Mouse (Mus musculus): ENCODE data around the gene Cd300lg. TPM values are rescaled to one million over a fixed set of nuclear protein-coding genes. Genes with fewer than 3 reads are reported as not detected.

Cd300lg gene
- total RNA-seq, 2 experiments from 2014 or later: 20.2 to 28.6 TPM

DNA sequence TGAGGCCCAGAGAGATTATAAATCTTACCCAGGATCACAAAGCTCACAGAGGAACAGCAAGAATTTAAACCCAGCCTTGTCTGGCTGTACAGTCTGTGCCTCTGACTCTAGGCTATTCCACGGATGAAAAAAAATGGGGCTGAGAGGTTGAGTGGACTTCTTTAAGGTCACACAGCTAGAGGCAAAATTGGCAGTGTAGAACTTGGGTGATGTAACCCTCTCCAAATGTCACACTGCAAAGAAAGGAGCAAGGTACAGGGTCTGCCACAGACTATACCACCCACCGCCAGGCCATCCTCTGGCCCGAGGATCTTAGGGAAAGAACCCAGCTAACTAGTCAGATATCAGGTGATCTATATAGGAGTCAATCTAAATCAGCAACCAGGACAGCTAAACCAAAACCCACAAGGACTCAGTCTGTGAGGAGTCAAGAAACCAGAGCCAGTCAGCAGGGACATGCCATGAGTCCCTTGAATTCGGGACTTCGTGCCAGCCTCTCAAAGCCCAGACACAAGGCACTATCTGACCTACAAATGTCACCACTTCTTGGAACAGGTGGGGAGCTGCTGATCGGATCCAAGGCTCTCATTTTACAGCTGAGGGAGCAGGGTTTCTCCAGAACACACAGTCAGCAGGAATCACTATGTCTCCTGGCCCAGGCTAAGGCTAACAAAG, 17.1 kb upstream of the Cd300lg start:
- peak; percentile 68 for DNase-seq
- intact Hi-C loops (cut with DNase I; ENCODE audit: low total_unique reads): no loop called here

DNA sequence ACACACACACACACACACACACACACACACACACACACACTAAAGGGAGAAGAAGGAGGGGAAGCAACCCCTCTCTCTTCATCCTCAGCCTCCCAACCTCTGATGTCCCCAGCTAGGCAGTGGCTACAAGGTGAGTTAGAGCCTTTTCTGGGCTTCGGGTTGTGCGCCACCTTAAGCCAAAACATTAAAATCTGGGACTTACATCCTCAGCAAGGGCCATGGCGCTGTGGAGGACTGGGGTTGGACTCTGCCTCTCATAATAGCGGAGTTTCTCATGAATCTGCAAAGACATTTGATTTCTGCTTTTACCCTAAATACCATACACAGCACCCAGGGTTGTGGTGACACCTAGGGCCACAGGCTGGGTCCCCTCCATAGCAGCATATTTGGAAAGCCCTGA, 16.4 kb upstream of the Cd300lg start:
- intact Hi-C loops (cut with DNase I; ENCODE audit: low total_unique reads): no loop called here
- DNase-seq: no peak

DNA sequence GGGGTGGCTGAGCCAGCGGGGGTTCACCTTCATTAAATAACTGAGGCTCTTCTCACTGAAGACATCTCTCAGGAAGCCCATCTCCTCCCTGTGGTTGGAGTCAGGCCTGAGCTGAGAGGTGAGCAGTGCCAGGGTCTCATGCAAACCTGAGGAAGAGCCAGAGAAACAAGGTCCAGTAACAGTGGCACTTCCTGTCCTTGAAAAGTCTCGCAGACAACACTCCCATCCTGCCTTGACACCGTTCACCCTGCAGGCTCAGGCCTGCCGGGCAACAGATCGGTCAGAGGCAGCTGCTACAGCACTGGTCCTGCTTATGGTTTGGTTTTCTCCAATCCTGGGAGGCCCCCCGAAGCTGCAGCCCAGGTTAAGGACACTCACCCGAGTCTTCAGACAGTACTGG, 16.0 kb upstream of the Cd300lg start:
- intact Hi-C loops (cut with DNase I; ENCODE audit: low total_unique reads): no loop called here
- peak; percentile 20 for DNase-seq

DNA sequence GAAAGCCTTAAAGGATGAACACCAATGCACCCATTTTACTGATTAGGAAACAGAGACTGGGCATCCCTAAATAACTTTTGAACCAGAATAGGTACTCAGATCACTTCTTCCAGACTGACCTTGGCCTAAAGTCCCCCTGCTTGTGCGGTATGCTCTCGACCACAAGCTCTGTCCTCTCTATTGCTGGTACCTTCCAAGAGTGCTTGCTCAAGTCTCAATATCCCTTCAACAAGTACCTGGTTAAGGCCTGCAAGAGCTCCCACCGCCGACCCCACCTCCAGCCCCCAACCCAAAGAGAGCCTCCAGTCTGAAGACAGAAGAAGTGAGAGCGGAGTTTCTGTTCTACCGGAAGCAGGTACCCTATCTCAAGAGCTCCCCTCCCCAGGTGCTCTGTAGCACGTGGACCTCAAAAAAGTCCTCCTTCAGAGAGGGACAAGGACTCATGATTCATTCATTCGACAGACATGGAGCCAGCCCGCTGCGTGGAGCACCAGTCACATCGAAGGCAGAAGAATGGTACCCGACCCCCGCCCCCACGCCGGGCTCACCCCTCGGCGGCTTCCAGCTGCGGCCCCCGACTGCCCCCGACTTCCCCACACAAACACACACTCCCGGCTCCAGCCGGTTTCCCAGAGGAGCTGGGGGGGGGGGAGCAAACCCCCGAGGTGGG, 15.2 kb upstream of the Cd300lg start:
- DNase-seq: no peak
- intact Hi-C loops (cut with DNase I; ENCODE audit: low total_unique reads): no loop called here

DNA sequence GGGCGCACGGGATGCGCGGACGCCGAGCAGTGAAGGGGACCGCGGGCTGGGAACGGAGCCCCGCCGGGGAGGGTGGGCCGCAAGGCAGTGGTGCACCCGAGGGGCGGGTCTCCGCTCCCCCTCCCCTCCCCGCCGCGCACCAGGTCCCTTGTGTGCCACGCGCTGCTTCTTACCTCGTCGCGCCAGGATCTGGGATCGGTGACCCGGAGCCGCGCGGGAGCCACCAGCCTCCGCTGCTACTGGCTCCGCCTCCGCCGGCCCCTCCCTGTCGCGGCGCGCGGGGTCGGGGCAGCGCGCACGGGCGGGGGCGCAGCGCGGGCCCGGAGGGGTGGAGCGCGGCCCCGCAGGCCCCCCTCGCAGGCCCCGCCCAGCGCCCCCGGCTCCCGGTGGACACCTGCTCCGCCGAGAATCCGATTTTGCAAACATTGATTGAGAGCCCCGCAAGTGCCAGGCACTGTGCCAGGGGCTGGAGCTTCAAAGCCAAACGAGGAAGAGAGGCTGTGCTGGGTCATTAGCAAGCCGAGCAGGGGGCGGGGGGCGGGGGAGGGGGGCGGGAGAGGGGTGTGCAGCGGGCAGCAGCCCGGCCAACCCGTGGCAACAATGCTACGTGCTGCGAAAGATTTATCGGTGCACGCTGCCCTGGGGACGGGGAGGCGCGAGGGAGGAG, 14.5 kb upstream of the Cd300lg start:
- peak; percentile 81 for DNase-seq
- intact Hi-C loops (cut with DNase I; ENCODE audit: low total_unique reads): no loop called here

DNA sequence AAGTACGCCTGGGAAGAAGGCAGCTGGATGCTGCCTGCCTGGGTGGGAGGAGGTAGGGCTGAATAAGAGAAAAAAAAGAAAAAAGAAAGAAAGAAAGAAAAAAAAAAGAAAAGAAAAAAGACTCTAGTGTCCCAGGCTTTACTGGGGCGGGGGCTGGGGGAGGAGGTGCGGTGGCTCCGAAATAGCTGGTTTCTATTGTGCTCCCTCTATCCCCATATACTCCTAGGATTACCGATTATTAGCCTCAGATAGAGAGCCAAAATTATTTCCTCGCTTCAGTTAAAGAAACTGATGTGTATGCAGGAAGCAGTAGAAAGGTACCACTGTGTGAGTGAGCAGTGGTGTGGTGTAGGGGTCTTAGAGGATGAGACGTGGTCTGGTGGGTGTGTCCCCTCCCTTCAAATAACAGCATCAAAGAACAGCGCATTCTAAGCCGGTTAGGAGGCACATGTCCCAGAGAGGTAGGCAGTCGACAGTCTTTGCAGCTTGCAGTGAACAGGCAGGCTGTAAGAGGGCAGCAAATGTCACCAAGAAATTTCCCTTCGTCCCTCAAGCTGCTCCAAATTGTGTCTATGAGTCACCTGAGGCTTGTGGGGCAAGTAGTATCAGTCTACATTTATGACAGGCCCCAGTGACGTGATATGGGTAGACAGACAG, 13.8 kb upstream of the Cd300lg start:
- intact Hi-C loops (cut with DNase I; ENCODE audit: low total_unique reads): no loop called here
- no peak for DNase-seq

DNA sequence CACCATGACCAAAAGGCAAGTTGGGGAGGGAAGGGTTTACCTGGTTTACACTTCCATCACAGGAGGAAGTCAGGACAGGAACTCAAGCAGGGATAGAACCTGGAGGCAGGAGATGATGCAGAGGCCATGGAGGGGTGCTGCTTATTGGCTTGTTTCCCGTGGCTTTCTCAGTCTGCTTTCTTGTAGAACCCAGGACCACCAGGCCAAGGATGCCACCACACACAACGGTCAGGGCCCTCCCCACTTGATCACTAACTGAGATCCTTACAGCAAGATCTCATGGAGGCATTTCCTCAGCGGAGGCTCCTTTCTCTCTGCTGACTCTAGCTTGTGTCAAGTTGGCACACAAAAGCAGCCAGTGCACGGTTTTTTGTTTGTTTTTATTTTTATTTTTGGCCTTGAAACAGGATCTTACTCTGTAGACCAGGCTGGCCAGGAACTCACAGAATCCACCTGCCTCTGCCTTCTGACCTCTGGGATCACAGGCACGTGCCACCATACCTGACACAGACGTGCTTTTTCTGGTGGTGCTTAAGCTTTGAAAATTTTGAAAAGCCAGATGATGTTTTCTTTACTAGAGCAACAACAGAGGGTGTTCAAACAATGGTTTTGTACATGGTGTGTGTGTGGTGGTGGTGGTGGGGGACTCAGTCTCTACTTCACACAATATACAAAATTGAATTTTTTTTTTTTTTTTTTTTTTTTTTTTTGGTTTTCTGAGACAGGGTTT, 13.1 kb upstream of the Cd300lg start, which contains the start of gene Mpp3:
Gene Mpp3, minus strand, starts transcription at position 375 of the 730 bp plus-strand sequence.
- no peak for DNase-seq
- intact Hi-C loops (cut with DNase I; ENCODE audit: low total_unique reads): no loop called here

DNA sequence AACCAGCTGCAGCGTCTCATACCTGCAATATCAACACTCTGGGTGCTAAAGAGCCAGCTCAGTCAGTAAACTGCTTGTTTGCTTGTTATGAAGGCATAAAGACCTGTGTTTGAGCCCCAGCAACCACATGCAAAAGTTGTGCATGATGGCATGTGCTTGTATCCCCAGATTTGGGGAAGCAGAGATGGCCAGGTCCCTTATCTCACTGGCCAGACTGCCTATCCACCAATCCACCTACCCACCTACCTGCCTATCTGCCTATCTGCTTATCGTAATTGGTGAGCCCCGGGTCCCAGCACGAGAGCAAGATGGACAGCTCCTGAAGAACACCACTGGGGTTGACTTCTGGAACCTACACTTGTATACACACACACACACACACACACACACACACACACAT, 12.0 kb upstream of the Cd300lg start:
- DNase-seq: no peak
- intact Hi-C loops (cut with DNase I; ENCODE audit: low total_unique reads): no loop called here

DNA sequence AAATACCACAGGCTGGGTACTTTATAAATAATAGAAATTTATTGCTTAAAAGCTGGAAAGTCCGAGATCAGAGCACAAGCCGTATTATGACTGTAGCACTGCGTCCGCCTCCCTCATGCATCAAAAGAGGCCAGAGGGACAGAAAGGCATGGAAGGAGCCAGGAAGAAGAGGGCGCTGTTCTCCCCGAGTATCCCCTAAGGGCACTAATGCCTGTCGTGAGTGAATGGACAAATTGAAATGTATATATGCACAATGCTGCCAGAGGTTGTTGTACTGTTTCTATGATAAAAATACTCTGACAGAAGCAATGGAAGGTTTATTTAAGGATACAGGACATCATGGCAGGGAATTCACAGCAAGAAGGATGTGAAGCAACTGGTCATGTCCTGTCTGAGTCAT, 11.3 kb upstream of the Cd300lg start:
- intact Hi-C loops (cut with DNase I; ENCODE audit: low total_unique reads): no loop called here
- no peak for DNase-seq

DNA sequence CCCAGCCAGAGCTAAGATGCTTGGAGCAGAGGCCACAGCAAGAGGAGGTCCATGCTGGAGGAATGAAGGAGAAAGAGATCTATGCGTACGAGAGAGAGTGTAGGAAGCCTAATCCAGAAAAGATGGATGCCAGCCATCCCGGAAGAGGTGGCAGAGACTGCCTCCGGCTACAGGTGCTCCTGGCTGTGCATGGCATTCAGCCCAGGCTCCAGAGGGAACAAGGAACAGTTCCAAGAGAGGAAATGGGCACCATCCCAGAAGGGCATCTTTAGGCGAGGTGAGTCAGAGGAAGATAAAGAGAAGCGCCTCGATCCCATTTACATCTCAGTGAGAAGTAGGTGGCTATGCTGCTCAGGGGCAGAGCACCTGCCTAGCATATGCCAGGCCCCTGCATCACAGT, 10.2 kb upstream of the Cd300lg start:
- DNase-seq: no peak
- intact Hi-C loops (cut with DNase I; ENCODE audit: low total_unique reads): no loop called here

DNA sequence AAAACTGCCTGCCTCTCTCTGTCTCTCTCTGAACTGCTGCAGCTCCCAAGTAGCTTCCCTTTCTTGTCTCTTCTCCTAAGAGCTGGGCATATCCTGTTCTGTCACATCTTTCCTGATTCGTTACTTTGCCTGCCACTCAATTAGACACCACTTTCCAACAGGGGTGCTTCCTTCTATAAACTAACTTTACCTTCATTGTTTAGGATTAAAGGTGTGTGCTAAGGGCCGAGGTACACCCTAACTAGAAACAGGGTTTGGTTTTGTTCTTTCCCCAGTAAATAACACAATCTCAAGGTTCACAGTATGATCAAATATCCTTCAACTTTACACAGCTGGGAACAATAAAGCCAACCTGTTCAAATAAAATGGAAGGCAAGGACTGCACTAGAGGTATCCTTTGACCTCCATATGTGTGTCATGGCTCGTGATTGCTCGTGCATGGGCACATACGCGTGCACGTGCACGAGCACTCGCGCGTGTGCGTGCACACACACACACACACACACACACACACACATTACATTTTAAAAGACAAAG, 8.2 kb upstream of the Cd300lg start:
- DNase-seq: no peak
- intact Hi-C loops (cut with DNase I; ENCODE audit: low total_unique reads): no loop called here

DNA sequence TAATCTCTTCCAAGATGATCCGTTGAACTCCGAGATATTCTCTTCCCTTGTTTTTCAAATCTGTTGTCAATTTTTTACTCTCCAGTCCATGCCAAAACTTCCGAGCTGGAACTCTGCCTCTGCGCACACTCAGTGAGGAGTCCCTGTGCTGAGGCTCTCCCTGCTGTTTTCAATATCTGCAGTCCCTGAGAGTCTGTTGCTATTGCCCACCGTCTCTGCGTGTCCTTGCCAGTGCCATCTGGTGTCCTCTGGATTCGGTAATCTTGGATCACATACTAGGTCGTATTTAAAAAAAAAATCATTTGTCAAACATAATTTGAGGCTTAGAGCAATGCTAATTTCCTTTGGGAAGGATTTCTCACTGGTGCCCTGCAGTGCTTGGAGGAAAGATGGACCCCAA, 6.4 kb upstream of the Cd300lg start:
- DNase-seq: no peak
- intact Hi-C loops (cut with DNase I; ENCODE audit: low total_unique reads): loop anchor here (5.0 kb wide), 1 partner anchor 48 kb away; the partner anchor contains the start of gene Dusp3

DNA sequence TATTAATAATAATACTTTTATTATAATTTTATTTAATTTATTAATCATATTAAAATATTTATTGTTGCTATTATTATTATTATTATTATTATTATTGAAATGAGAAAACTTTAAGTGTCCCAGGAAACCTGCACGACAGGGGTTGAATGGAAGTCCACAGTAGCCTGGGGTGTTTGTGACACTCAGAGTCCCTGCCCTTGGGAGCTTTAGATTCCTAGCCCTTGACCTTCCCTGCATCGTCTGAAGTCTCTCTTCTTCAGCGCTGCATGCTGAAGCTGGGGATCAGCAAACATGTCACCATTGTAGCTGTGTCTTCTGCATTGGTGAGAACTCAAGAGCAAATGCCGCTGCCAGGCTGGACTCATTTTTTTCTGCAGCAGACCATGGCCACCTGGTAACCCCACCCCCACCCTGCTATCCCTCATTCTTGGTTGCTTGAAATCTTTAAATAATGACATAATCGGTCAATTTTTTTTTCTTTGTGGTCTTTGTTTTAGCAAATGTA, 5.8 kb upstream of the Cd300lg start:
- intact Hi-C loops (cut with DNase I; ENCODE audit: low total_unique reads): loop anchor here (5.0 kb wide), 1 partner anchor 48 kb away; the partner anchor contains the start of gene Dusp3
- DNase-seq: no peak

DNA sequence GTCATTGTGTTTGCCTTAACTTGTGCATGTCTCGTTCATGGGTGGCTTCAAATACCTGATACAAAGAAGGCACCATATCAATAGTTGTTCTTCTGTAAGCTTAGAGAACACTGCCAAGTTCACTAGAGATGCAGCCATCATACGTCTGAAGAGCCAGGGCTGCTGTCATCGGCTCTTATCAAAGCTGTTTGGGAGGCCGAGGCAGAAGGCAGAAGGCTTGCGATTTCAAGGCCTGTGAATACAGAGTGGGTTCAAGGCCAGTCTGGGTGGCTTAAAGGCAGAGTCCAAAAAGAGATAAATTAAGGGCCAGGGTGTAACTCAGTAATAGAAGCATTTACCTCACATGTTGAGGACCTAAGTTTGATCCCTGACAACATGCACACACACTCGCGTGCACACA, 5.0 kb upstream of the Cd300lg start:
- no peak for DNase-seq
- intact Hi-C loops (cut with DNase I; ENCODE audit: low total_unique reads): loop anchor here (5.0 kb wide), 1 partner anchor 49 kb away; the partner anchor contains the start of gene Dusp3

DNA sequence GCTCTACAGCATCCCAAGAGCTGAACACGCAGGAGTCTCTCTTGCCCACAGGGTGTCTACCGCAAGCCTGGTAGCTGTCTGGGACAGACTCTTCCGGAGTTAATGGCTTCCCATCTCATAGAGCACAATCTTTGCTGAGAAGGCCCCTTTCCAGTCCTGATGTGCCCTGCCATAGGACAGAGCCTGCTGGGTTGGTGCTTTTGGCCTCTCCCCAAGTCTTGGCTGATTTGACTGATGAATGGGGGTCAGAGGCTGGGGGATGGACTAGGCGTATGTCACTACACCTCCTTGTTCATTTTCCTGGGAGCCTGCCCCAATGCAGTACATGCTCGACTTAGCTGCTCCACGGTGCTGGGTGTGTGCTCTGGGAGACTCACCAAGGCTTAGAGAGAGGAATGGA, 3.5 kb upstream of the Cd300lg start:
- DNase-seq: no peak
- intact Hi-C loops (cut with DNase I; ENCODE audit: low total_unique reads): loop anchor here (5.0 kb wide), 1 partner anchor 50 kb away; the partner anchor contains the start of gene Dusp3

DNA sequence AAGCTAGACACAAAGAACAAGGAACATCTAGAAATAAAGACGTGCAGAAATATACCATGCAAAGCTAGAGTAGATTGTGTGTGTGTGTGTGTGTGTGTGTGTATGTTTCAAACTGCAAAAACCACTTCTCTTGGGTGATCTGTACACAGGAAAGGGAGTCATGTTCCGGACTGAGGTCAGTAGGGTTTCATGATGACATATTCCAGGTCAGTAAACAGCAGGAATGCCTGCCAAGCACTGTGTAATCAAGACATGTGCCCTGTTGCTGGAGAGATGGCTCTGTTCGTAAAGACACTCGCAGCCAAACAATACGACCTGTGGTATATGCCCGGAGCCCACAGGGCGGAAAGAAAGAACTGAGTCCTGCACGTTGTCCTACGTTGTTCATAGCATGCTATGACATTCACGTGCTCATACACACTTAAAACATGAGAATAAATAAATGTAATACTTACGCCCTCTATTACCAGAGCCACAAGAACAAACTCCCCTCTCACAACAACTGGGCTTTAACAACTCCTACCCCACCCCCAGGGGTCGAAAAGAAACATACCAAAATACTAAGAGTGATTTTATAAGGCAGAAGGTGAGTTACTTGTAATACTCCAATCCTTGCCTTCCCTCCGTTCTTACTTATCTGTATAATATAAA, 1.7 kb upstream of the Cd300lg start:
- no peak for DNase-seq
- intact Hi-C loops (cut with DNase I; ENCODE audit: low total_unique reads): loop anchor here (5.0 kb wide), 1 partner anchor 52 kb away; the partner anchor contains the start of gene Dusp3

DNA sequence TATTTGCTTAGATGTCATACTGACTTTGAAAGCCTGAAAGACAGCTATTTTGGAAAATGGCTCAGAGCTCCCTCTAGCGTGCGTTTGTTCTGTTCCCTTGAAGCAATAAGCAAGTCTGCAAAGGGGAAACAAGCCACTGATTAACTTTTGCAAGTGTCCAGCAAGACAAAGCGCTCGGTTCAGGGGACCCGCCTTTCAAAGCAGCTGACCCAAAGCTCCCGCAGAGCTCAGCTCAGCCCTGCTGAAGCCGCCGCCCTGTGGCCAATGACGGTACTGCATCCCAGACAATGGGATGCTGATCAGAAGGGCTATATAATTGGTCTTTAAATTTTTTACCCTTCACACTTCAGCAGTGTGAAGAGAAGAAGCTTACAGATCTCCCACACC, 1.2 kb upstream of the Cd300lg start:
- intact Hi-C loops (cut with DNase I; ENCODE audit: low total_unique reads): no loop called here
- DNase-seq: peak; percentile 90

DNA sequence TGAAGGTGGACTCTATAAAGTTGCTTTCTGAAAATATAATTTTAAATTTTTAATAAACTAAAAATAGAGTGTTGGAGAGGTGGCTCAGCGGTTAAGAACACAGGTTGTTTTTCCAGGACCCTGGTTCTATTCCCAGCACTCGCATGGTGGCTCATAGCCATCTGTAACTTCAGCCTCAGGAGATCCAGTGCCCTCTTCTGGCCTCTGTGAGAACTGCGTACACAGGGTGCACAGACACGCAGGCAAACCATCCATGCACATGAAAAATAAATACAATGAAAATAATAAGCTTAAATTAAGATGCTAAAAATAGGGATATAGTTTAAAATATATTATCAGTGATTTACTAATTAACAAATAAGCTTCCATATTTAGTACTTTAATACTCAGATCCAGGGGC, 663 bp upstream of the Cd300lg start:
- no peak for DNase-seq
- intact Hi-C loops (cut with DNase I; ENCODE audit: low total_unique reads): no loop called here

Measured in gastrocnemius, postnatal 14 days (tissue).